Comparison of ENCODE assay signal across 33 mouse cellular contexts in the genomic region with DNA sequence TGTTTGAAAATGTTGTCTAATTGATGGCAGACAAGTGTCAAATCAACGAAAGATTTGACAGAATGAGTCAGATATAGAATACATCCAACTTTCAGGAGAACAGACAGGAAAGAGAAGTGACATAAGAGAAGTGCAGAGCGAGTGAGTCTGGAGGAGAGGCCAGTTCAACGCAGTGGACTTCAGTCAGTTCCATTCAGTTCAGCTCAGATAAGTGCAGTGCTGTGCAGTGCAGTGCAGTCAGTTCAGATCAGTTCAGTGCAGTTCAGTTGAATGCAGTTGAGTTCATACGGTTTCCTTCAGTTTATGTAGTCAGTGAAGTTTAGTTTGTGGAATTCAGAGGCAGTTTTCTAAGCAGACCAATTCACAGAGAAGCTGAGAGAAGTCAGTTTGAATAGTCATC. TPM values are rescaled to one million over a fixed set of nuclear protein-coding genes. Genes with fewer than 3 reads are reported as not detected.
"Had no signal": no experiment of that assay in that cellular context is flagged by ENCODE, and none has a peak within 500 bp of the region (broad histone marks: within the 10 kb centered on the region; RNA-seq: fewer than 3 reads in every experiment).

No protein-coding gene starts in this region.

- H3K36me3 ChIP-seq: embryonic facial prominence, embryonic 10.5 days; embryonic facial prominence, embryonic 12.5 days; embryonic facial prominence, embryonic 13.5 days; embryonic facial prominence, embryonic 15.5 days; forebrain, embryonic 10.5 days; forebrain, embryonic 12.5 days; forebrain, embryonic 15.5 days had no signal

- H3K4me3 ChIP-seq: embryonic facial prominence, embryonic 10.5 days; embryonic facial prominence, embryonic 12.5 days; embryonic facial prominence, embryonic 13.5 days; embryonic facial prominence, embryonic 15.5 days; erythroblast, embryonic 14.5 days; forebrain, embryonic 10.5 days; forebrain, embryonic 12.5 days; forebrain, embryonic 13.5 days; forebrain, embryonic 15.5 days; gastrocnemius, adult 2 months had no signal

- H3K4me2 ChIP-seq: embryonic facial prominence, embryonic 12.5 days; embryonic facial prominence, embryonic 13.5 days; embryonic facial prominence, embryonic 15.5 days; forebrain, embryonic 12.5 days; forebrain, embryonic 13.5 days; forebrain, embryonic 15.5 days had no signal

- ATAC-seq: forebrain, embryonic 13.5 days; forebrain, embryonic 15.5 days; forebrain, embryonic 16.5 days; forebrain, postnatal 0 days had no signal

- H3K27me3 ChIP-seq: embryonic facial prominence, embryonic 12.5 days; embryonic facial prominence, embryonic 13.5 days; embryonic facial prominence, embryonic 15.5 days; forebrain, embryonic 12.5 days; forebrain, embryonic 13.5 days; forebrain, embryonic 15.5 days had no signal

- H3K4me1 ChIP-seq: embryonic facial prominence, embryonic 10.5 days; embryonic facial prominence, embryonic 12.5 days; embryonic facial prominence, embryonic 13.5 days; embryonic facial prominence, embryonic 15.5 days; forebrain, embryonic 10.5 days; forebrain, embryonic 12.5 days; forebrain, embryonic 13.5 days; forebrain, embryonic 15.5 days had no signal

- DNase-seq: cerebellum, adult 18-20 months; cerebellum, adult 2 months; cerebellum, adult 8-10 months; cerebellum, adult 9-10 months; cerebellum, adult 9-11 months; cerebellum, postnatal 10 days; cerebellum, postnatal 14 days; cerebellum, postnatal 25 days; cerebellum, postnatal 36 days; embryo, embryonic 11 days; forebrain, postnatal 0 days; gastrocnemius, adult 2 months; gastrocnemius, postnatal 10 days; gastrocnemius, postnatal 14 days; gastrocnemius, postnatal 25 days; gastrocnemius, postnatal 36 days; heart, adult 18-20 months had no signal

- H3K27ac ChIP-seq: embryonic facial prominence, embryonic 10.5 days; embryonic facial prominence, embryonic 12.5 days; embryonic facial prominence, embryonic 13.5 days; embryonic facial prominence, embryonic 15.5 days; forebrain, embryonic 10.5 days; forebrain, embryonic 12.5 days; forebrain, embryonic 13.5 days; forebrain, embryonic 15.5 days; gastrocnemius, adult 2 months had no signal

- H3K9ac ChIP-seq: embryonic facial prominence, embryonic 12.5 days; embryonic facial prominence, embryonic 13.5 days; embryonic facial prominence, embryonic 15.5 days; forebrain, embryonic 12.5 days; forebrain, embryonic 13.5 days; forebrain, embryonic 15.5 days; forebrain, postnatal 0 days had no signal

- H3K9me3 ChIP-seq: embryonic facial prominence, embryonic 10.5 days; embryonic facial prominence, embryonic 12.5 days; embryonic facial prominence, embryonic 13.5 days; embryonic facial prominence, embryonic 15.5 days; forebrain, embryonic 10.5 days; forebrain, embryonic 12.5 days; forebrain, embryonic 13.5 days; forebrain, embryonic 15.5 days had no signal

RNA-seq across cellular contexts. Expression of gene Gm49340, which starts 7.4 kb away (rescaled TPM):
- polyA plus RNA-seq: cerebellum, adult 2 months; cortical plate, adult 2 months; embryonic facial prominence, embryonic 10.5 days; embryonic facial prominence, embryonic 11.5 days; embryonic facial prominence, embryonic 12.5 days; embryonic facial prominence, embryonic 13.5 days; embryonic facial prominence, embryonic 14.5 days; embryonic facial prominence, embryonic 15.5 days; erythroblast, embryonic 14.5 days; forebrain, embryonic 10.5 days; forebrain, embryonic 11.5 days; forebrain, embryonic 12.5 days; forebrain, embryonic 13.5 days; forebrain, embryonic 15.5 days; forebrain, embryonic 16.5 days; forebrain, postnatal 0 days; frontal cortex, adult 2 months had no signal

RNA-seq across cellular contexts. Expression of gene Spata22, which starts 7.4 kb away (rescaled TPM):
- polyA plus RNA-seq: embryonic facial prominence, embryonic 10.5 days; embryonic facial prominence, embryonic 11.5 days; embryonic facial prominence, embryonic 12.5 days; embryonic facial prominence, embryonic 13.5 days; embryonic facial prominence, embryonic 14.5 days; embryonic facial prominence, embryonic 15.5 days; erythroblast, embryonic 14.5 days; forebrain, embryonic 10.5 days; forebrain, embryonic 11.5 days; forebrain, embryonic 12.5 days; forebrain, embryonic 13.5 days; forebrain, embryonic 15.5 days; forebrain, embryonic 16.5 days had no signal

RNA-seq across cellular contexts. Expression of gene Aspa, which starts 7.5 kb away (rescaled TPM):
- polyA plus RNA-seq: erythroblast, embryonic 14.5 days; forebrain, embryonic 13.5 days had no signal

RNA-seq across cellular contexts. Expression of gene Olfr20, which starts 13.7 kb away (rescaled TPM):
- polyA plus RNA-seq: cerebellum, adult 2 months; cortical plate, adult 2 months; embryonic facial prominence, embryonic 10.5 days; embryonic facial prominence, embryonic 11.5 days; embryonic facial prominence, embryonic 12.5 days; embryonic facial prominence, embryonic 13.5 days; embryonic facial prominence, embryonic 14.5 days; embryonic facial prominence, embryonic 15.5 days; erythroblast, embryonic 14.5 days; forebrain, embryonic 10.5 days; forebrain, embryonic 11.5 days; forebrain, embryonic 13.5 days; forebrain, embryonic 15.5 days; forebrain, embryonic 16.5 days; forebrain, postnatal 0 days had no signal

RNA-seq across cellular contexts. Expression of gene Olfr376, which starts 34.1 kb away (rescaled TPM):
- polyA plus RNA-seq: cerebellum, adult 2 months; cortical plate, adult 2 months; embryonic facial prominence, embryonic 10.5 days; embryonic facial prominence, embryonic 11.5 days; embryonic facial prominence, embryonic 12.5 days; embryonic facial prominence, embryonic 13.5 days; embryonic facial prominence, embryonic 14.5 days; erythroblast, embryonic 14.5 days; forebrain, embryonic 10.5 days; forebrain, embryonic 11.5 days; forebrain, embryonic 12.5 days; forebrain, embryonic 13.5 days; forebrain, embryonic 15.5 days; forebrain, embryonic 16.5 days; forebrain, postnatal 0 days; gonadal fat pad, adult 2 months had no signal
